ENCODE assay signal across 7 mouse cellular contexts in genomic region chr13:46725227-46725626, GRCm38 (mm10). TPM values are rescaled to one million over a fixed set of nuclear protein-coding genes. Genes with fewer than 3 reads are reported as not detected.
DNase-seq lines count a peak whose midpoint lies in the region; ATAC-seq and TF ChIP-seq lines count a peak whose summit lies in the region.

No protein-coding gene starts in this region.

- peaks cover 9% of the 10 kb centered on the region for H3K4me1 ChIP-seq in hindbrain, postnatal 0 days (ENCODE audit: insufficient read depth, low read length)
- H3K4me1 ChIP-seq in midbrain, postnatal 0 days (ENCODE audit: insufficient read depth, low read length), result peaks cover 14% of the 10 kb centered on the region

- H3K4me3 ChIP-seq in hindbrain, postnatal 0 days (ENCODE audit: low read length), result no peak overlapping the region
- no peak overlapping the region for H3K4me3 ChIP-seq in midbrain, postnatal 0 days (ENCODE audit: low read depth, low read length)

- no peaks in the 10 kb centered on the region for H3K36me3 ChIP-seq in hindbrain, postnatal 0 days (ENCODE audit: insufficient read depth, low read length)
- H3K36me3 ChIP-seq in midbrain, postnatal 0 days (ENCODE audit: insufficient read depth, low read length), result no peaks in the 10 kb centered on the region

- H3K9me3 ChIP-seq in hindbrain, postnatal 0 days (ENCODE audit: low read length), result no peaks in the 10 kb centered on the region
- H3K9me3 ChIP-seq in midbrain, postnatal 0 days (ENCODE audit: low read length), result no peaks in the 10 kb centered on the region

- no peak overlapping the region for H3K9ac ChIP-seq in hindbrain, postnatal 0 days (replicated peaks; ENCODE audit: low read length)
- H3K9ac ChIP-seq in midbrain, postnatal 0 days (replicated peaks; ENCODE audit: low read length, poor library complexity, severe bottlenecking), result no peak overlapping the region

- H3K27ac ChIP-seq in hindbrain, postnatal 0 days, result no peak overlapping the region
- H3K27ac ChIP-seq in midbrain, postnatal 0 days (ENCODE audit: low read depth, low read length), result no peak overlapping the region

- 26% methylated on average over 2 of the region's 2 CpGs for WGBS in hindbrain, postnatal 0 days
- WGBS in midbrain, postnatal 0 days, result 15% methylated on average over 2 of the region's 2 CpGs

- H3K27me3 ChIP-seq in hindbrain, postnatal 0 days (ENCODE audit: insufficient read depth, low read length), result no peaks in the 10 kb centered on the region
- H3K27me3 ChIP-seq in midbrain, postnatal 0 days (ENCODE audit: insufficient read depth, low read length), result no peaks in the 10 kb centered on the region

- no peak for TF ChIP-seq CTCF in hindbrain, postnatal 0 days (IDR thresholded peaks at IDR 0.05; ENCODE audit: low read depth)
- TF ChIP-seq CTCF in midbrain, postnatal 0 days (IDR thresholded peaks at IDR 0.05), result no peak

- peak overlapping the region; percentile 74 for H3K4me2 ChIP-seq in hindbrain, postnatal 0 days (ENCODE audit: low read depth, low read length)
- H3K4me2 ChIP-seq in midbrain, postnatal 0 days (ENCODE audit: low read depth, low read length, poor library complexity, severe bottlenecking), result peak overlapping the region; percentile 31

- no peak for ATAC-seq in hindbrain, postnatal 0 days
- ATAC-seq in midbrain, postnatal 0 days (ENCODE audit: low FRiP score), result no peak

- peak; percentile 34 for DNase-seq in spleen, adult 12 weeks (ENCODE audit: low spot score)
- no peak for DNase-seq in spleen, adult 18-20 months
- peak; percentile 79 for DNase-seq in c-Kit-positive CD71-positive TER-119-negative erythroid progenitor cells, embryonic 14.5 days (ENCODE audit: low read depth)
- DNase-seq in hindbrain, postnatal 0 days (ENCODE audit: low spot score), result no peak
- DNase-seq in midbrain, postnatal 0 days (ENCODE audit: low spot score), result no peak
- no peak for DNase-seq in gastrocnemius, adult 8-10 months (ENCODE audit: low spot score in 2 of 2)
- DNase-seq in cerebellum, adult 9-10 months, result no peak

RNA-seq across cellular contexts. Expression of gene Nup153, which starts 2.5 kb away (rescaled TPM):
- 88.6 and 103 TPM in 2 replicates for total RNA-seq in hindbrain, postnatal 0 days (2014; rRNA removed)
- 10.3 and 10.6 TPM in 2 replicates for polyA plus RNA-seq in hindbrain, postnatal 0 days (2015; fragmentation: Nextera tagmentation; extraction: Ambion mirVana)
- total RNA-seq in midbrain, postnatal 0 days (2014; rRNA removed), result 61.7 and 75.0 TPM in 2 replicates
- polyA plus RNA-seq in midbrain, postnatal 0 days (2015; fragmentation: Nextera tagmentation; extraction: Ambion mirVana), result 11.8 and 12.6 TPM in 2 replicates
- total RNA-seq in gastrocnemius, adult 8-10 months (2022), result 10 to 100 TPM; 35.3 to 47.4 (median 37.5) TPM

RNA-seq across cellular contexts. Expression of gene Fam8a1, which starts 55.9 kb away (rescaled TPM):
- 32.7 and 33.2 TPM in 2 replicates for total RNA-seq in hindbrain, postnatal 0 days (2014; rRNA removed)
- 12.0 and 14.5 TPM in 2 replicates for polyA plus RNA-seq in hindbrain, postnatal 0 days (2015; fragmentation: Nextera tagmentation; extraction: Ambion mirVana)
- 59.2 and 68.1 TPM in 2 replicates for total RNA-seq in midbrain, postnatal 0 days (2014; rRNA removed)
- 15.8 and 18.1 TPM in 2 replicates for polyA plus RNA-seq in midbrain, postnatal 0 days (2015; fragmentation: Nextera tagmentation; extraction: Ambion mirVana)
- 10 to 100 TPM; 33.0 to 40.0 (median 35.2) TPM for total RNA-seq in gastrocnemius, adult 8-10 months (2022)

Comparison
In these comparisons a context has a peak if more than half of its experiments do, and no peak if none do; other contexts are left out.
1. DNase-seq: peak in spleen, adult 12 weeks (single experiment) and c-Kit-positive CD71-positive TER-119-negative erythroid progenitor cells, embryonic 14.5 days (single experiment); none in spleen, adult 18-20 months (0 of 2), hindbrain, postnatal 0 days (single experiment), midbrain, postnatal 0 days (single experiment), gastrocnemius, adult 8-10 months (0 of 2) and cerebellum, adult 9-10 months (single experiment).